Mouse (Mus musculus) kidney, postnatal 25 days (tissue): Measurements from ENCODE around the gene Ninj1.

Source experiments
- DNase-seq, 2 experiments: peaks; one replicate each; pipeline ENCODE4 v3.0.0; 2021; ENCODE audit warnings: mixed read lengths in 2 of 2

Gene Ninj1

DNA sequence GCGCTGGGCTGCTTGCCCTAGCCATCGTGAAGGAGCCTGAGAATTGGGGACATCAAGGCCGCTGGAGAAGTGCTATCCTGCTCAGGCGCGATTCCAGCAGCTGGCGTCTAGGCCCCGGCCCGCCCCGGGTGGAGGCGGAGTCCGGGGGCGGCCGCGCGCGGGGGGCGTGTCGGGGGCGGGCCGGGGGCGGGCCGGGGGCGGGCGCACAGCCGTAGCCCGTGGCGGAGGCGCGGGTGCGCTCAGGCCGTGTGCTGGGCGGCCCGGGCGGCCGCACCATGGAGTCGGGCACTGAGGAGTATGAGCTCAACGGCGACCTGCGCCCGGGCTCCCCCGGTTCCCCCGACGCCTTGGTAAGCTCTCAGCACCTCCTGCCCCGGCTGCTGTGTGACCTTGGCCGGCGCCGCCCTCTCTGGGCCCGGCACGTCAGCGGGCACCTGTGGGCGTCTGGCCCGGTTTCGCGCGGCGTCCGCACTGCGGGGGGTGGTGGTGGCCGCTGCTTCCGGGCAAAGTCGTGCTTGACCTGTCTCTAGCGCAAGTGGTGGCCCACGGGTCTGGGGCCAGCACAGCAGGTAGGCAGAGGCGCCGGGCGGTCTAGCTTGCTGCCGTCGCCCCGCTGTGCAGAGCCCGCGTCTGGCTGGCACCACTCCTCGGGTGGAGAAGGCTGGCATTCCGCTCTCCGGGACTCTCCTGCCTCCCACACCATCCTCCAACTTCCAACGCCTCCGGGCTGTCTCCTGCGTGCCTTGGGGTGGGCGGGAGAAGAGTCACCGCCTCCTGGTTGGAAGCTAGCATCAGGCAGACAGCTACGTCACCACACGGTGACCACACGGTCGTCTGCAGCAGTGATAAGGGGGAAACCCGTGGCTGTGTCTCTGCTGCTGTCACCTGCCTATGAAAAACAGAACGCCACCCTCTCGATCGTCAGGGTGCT, at the start of gene Ninj1:
Gene Ninj1, plus strand, starts transcription at position 198 of the 931 bp plus-strand sequence.
- DNase-seq, result peak; percentile 88 to 93

DNA sequence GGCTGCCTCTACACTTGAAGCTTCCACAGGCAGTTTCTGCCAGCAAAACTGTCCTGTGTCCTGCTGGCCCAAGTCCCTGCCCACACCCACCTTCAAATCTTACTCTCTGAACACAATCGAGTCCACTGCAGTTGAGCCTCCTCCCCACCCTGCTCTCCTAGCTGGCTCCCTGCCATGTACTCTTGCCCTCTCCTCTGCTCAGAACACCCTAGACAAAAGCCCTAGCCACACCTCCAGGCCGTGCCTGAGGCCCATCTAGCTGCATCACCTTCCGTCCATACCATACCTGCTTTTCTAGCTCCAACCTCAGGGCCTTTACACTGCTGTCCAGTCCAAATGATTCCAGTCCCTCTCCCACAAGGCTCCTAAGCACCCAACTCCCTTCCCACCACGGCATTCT, 46.7 kb upstream of the Ninj1 start:
- DNase-seq, result peak; percentile 73 to 88

DNA sequence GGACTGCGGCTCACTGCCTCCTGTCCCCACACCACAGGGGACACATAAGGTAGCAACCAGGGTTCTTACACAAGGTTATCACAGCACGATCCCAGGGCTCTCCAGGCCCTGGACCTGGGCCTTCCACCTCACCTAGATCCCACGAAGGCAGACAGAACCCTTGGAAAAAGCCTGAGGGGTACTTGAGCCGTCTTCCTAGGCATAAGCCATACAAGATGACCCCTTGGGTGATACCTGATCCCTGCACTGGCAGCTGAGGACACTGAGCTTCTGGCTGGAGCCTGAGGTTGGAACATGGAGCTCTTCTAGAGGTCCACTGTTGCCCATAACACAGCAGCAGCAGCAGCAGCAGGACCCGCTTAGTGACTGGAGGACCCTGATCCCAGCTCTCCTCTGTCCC, 44.9 kb upstream of the Ninj1 start:
- DNase-seq, result no peak

DNA sequence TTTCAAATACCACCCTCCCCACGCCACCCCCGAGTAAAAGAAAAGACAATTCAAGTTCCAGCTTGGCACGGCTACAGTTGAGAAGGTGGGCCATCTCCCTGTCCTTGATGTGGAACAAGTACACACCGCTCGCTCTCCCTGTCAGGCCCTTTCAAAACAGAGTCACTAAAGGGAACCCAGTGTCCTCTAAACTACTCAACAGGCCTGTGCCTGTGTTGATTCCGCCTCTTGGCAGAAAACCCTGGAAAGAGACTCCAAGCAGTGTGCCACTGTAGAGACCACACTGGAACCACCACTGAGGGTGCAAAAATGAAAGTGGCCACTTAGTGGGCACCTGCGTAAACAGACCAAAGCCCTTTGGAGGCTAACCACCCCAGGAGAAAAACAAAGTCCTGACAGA, 44.0 kb upstream of the Ninj1 start:
- peak in 1 of 2 experiments; percentile 15 for DNase-seq

DNA sequence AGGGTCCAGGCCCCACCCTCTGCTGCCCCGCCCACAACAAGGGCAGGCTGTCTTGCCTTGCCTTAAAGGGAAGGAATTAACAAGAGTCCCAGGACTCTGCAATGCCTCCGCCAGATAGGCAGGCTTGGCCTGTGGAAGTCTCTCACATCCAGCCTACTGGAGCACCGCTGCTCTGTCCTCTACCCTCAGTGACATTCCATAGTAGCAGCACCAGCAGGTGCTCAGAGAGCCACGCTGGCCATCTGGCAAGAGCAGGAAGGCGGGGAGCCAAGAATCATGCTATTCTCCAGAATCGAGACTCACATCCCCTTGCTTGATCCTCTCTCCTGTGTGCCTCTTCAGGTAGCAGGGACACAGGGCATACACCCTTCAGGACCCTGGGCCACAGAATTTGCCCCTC, 42.8 kb upstream of the Ninj1 start:
- no peak for DNase-seq

DNA sequence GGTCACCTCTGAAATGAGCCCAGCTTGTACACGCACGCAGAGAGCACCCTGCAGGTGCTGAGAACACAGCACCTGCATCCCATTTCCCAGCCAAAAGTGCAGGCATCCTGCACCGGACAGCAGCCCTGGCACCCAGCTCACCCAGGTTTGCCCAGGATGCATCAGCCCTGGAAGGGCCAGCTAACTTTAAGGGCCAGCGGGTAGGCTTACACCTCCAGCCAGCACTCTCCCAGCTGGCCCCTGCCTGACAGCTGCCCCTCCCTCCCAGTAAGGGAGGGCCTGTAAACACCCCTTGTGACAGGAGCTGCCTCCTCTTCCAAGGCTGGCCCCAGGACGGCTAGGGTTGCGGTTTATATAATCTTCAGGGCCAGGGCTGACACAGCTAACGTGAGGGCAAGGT, 41.9 kb upstream of the Ninj1 start:
- DNase-seq, result peak in 1 of 2 experiments; percentile 63

DNA sequence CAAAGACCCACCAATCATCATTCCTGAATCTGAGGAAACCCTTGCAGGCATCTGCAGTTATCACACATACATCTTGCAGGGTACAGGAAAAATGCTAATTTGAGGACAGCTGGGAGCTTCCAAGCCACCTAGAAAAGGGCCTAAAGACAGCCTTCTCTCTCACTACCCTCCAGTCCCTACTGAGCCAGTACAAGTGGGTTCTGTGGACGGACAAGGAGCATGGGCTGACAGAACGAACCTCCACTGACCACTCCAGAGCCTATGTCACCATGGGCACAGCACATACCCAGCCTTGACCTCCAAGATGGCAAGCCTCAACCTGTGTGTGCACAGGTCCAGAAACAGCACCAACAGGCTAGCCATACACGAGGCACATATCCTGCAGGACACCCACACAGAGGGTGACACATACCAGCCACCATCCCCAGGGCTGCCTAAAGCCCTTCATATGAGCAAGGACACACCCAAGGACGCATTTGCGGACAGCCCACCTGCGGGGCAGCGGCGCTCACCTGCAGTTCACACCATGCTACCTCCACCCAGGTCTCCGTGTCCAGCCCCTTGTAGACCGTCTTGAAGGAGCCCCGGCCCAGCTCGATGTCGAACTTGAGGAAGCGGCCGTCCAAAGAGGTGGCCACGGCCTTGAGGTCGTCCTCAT, 41.1 kb upstream of the Ninj1 start:
- peak in 1 of 2 experiments; percentile 22 for DNase-seq

DNA sequence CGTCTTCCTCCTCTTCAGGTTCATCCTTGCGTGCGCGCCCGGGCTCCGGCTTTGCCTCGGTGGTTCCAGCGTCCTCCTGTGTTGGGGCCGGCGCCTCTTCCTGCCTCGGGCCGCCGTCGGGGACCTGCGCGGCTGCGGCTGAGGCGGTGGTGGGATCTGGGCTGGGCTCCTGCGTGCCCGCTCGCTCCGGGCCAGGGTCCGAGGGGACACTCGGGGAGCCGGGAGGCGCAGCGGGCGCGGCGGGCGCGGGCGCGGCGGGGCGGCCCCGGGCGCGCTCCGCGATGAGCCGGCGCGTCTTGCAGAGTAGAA, 40.6 kb upstream of the Ninj1 start:
- DNase-seq, result peak in 1 of 2 experiments; percentile 34

DNA sequence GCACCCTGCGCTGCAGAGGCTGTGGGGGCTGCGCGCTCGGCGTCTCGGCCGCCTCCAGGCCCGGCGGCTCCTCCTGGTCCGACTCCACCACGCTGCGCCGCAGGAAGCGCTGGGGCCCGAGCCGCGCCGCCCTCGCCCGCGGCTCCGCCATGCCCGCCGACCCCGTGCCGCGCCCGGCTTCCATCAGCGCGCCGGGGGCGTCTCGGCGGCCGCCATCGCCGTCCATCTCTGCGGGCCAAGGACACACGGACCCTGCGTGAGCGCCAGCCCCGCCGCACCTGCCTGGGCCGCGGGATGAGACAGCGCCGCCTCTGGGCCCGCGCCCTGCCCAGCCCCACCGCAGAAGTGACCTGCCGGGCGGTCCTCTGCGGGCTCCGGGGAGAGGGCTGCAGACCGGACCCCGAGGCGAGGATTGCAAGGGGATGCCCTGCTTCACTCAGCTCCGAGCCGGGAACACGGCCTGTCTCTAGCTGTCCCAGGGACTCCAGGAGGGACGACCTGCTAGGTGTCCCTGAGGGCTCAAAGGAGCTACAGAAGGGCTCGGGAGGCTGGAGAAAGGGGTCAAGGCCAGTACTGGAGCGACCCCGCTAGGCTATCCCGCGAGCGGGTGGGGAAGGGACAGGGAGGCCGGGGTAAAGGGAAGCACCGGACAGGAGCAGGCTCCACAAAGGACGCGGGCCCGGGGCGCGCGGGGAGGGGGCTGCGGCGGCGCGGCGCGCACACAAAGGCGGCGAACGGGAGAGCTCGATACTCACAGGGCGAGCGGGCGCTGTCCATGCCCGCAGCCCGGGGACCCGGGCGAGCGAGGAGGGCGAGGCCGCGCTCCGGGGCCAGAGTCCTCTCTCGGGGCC, 40.1 kb upstream of the Ninj1 start:
- DNase-seq, result peak in 1 of 2 experiments; percentile 12

DNA sequence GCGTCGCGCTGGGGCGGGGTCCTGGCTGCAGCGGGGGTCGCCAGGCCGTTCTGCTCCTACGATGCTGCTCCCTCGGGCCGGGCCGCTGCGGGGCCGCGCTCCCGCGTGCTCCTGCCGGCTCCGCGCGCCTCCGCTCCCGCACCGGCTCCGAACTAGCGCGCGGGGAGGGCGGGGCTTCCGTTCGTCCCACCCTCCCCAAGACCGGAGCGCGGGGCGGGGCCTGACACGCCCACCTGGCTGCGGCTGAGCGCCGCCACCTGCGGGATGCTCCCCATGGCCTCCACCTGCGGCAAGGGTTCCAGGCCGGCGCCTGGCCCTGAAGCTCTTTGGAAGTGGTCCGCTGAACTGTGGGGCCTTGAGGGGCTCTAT, 39.4 kb upstream of the Ninj1 start, which contains the start of gene Wnk2:
Gene Wnk2, minus strand, starts transcription at position 157 of the 369 bp plus-strand sequence.
- peak; percentile 71 to 84 for DNase-seq

DNA sequence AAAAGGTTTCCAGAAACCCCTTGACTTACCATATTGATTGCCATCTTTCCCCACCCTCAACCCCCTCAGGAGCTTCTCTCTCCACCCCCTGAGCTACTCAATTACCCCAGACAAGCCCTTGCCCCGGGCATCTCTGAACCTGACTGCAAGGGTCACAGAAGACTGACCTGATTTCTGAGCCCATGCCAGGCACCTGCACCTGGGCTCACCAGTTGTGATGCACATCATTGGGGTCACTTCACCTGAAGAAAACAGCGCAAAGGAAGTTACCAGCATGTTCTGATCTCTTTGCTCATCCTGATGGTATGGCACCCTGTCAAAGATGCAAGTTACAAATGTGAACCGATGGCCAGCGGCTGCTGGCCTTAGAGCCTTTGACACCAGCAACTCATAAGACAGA, 38.6 kb upstream of the Ninj1 start:
- no peak for DNase-seq

DNA sequence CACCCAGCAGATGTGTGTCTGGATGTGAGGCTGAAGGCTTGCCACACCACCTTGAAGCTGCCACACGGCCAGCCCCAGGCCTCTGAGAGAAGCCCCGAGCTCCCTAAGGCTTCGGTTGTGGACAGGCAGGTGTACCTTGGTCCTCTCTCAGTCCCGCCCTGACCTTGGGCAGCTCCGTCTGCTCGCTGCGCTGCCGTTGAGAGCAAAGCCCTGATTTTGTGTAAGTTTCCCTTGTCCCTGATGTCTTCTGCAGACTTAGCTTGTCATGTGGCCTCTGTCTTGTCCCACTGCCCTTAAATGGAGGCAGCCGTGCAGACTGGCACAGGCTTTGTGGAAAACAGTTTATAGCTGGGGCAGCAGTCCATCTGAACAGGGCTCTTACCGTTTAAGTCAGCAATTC, 33.3 kb upstream of the Ninj1 start:
- peak; percentile 22 to 57 for DNase-seq

DNA sequence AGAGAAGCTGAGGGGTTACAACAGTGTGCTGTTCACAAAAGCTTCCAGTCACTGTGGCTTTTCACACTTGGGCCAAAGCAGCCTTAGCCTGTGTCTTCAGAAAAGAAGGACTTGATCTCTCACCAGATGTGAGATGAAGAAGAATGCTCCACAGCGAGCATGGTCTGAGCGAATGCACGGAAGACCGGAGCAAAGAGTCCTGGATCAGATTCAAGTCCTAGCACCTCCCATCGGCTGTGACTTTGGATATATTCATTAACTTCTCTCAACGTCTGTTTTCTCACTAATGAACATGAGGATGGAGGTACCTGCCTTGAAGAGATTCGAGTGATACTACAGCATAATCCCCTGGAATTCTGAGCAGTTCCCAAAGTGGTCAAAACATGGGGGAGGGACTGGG, 32.7 kb upstream of the Ninj1 start:
- peak; percentile 43 to 56 for DNase-seq

DNA sequence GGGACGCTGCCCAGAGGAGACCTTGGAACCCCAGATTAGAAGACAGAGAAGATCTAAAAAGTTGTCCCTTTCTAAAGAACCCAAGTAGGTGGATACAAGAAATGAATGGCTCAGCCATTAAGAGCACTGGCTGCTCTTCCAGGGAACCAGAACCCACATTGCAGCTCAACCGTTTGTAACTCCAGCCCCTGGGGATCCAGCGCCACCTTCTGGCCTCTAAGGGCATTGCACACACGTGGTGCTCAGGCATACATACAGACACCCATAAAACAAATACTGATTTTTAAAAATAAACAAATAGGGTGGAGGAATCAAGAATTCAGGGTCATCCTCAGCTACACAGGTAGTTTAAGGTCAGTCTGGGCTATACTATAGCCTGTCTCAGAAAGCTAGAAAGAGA, 30.6 kb upstream of the Ninj1 start:
- DNase-seq, result no peak

DNA sequence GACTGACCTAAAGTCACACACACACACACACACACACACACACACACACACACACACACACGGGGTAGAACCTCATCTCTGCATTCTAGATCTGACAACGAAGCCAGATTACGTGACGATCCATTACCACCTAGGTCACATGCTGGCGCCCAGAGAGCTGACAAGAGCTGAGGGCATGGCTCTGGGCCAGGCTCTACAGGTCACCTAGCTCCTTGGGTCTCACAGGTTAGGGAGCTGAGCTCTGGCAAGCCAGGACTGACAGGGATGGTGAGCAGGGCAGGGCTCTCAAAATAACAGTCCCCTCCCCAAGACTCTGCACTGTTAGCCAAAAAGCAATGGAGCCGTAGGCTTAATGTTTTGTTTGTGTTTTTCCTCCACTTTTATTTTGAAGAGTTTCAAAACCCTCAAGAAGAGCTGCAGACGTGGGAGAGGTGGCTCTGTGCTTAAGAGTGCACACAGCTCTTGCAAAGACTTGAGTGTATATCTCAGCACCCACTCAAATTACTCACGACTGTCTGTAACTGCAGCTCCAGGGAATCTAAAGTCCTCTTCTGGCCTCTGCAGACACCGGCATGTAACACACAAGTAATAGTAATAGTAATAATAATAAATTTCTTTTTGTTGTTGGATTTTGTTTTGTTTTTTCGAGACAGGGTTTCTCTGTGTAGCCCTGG, 29.1 kb upstream of the Ninj1 start:
- DNase-seq, result peak; percentile 67 to 82

DNA sequence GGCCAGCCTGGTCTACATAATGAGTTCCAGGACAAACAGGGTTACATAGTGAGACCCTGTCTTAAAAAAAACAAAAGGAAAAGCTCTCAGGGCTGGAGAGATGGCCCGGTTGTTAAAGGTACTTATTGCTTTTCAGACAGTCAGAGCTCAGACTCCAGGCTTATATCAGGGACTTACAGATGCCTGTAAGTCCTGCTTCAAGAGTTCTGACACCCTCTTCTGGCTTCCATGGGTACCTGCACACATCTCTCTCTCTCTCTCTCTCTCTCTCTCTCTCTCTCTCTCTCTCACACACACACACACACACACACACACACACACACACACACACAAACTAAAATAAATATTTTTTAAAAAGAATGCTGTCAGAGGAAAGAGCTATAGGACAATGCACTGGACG, 26.0 kb upstream of the Ninj1 start:
- no peak for DNase-seq

DNA sequence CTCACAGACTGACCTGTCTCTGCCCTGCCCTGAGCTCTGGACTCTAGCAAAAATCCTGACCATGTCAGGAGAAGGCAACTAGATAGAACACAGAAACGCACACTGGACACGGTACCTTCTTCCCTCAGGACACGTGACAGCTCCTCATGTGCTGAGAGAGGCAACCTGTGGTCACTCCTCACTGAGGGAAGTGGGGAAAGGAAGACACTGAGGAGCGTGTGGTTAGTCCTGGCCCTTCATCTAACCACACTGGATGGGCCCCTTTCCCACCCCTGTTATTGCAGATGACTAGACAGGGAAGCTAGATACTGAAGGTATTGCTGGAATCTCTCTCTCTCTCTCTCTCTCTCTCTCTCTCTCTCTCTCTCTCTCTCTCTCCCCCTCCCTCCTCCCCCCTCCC, 24.6 kb upstream of the Ninj1 start:
- DNase-seq, result peak in 1 of 2 experiments; percentile 49

DNA sequence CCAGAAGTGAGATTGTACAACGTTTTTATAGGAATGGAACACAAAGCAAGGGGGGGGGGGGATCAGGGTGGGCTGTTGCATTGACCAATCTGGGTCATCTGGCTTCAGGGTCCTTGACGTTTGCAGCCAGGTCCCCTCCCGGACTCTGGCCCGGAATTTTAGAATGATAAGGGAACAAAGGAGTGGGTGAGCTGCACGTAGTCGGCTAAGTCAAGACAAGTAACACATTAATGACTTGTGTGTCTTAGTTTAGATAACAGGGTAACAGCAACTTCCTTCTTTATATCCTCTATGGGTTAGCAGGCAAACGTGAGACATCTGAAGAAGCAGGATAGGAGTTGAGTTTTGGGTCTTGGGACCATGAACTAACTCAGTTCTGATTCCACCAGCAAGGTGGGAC, 23.6 kb upstream of the Ninj1 start:
- no peak for DNase-seq

DNA sequence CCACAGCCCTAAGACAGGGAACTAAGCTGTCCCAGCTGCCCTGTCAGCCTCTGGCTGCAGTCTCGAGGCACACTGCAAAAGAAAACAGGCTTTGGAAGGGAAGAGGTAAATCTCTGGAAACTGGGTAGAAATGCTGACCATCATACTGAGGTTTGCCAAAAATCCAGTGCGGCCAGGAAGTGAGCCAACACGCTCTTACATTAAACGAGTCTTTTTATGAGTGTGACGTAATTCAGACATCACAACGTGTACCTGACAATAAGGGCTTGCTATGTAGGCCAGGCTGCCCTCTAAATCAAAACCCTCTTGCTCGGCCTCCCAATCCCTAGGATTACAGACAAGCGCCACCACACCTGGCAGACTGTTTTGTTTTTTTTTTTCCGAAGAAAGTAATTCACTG, 20.2 kb upstream of the Ninj1 start:
- DNase-seq, result no peak

DNA sequence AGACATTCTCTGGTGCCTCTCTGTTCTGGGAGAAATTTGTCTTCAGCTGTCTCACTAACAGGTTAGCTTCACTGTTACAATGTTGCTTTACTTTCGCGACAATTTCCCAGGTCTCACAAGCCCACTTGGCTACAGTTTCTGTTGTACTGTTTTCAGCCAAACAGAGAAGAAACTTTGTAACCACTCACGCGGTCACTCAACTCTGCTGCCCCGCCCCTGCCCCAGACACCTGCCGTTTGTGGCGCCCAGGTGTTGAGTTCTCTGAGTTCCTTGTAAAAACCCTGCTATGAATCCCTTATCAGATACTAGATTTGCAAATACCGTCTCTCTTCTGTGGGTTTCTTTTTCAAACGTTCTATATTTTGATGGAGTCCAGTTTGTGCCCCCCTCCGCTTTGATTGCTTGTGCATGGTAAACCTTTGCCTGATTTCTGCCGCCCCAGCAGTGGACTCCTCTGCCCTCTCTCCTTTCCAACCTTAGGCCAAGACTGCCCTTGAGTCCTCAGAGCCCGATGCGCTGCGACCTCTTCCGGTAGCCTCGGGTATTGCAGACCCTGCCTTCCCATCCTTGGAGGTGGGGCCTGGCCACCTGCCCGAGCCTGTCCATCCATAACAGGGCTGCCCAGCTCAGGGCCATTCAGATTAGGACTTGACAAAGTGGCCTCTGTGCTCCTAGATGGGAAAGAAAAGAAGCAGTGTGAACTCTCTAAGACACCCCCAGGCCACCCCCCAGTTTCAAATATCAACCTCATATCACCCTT, 17.7 kb upstream of the Ninj1 start:
- DNase-seq, result peak; percentile 95 to 98

DNA sequence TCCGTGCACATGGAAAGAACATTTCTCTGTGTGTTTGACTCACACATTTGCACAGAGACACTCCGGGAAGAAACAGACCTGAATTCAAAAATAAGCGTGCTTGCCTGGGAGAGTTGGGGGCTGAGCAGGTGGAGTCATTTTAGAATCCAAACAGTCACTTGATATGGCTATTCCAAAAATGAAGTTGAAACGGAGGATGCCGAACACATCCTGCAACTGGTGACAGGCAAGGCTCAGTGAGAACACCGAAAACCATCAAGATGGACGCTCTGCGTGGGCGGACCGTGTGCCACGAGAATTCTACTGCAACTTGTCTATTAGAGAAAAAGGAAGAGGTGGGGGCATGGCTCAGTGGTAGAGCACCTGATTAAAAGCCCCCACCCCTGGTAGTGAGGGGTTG, 16.7 kb upstream of the Ninj1 start:
- no peak for DNase-seq

DNA sequence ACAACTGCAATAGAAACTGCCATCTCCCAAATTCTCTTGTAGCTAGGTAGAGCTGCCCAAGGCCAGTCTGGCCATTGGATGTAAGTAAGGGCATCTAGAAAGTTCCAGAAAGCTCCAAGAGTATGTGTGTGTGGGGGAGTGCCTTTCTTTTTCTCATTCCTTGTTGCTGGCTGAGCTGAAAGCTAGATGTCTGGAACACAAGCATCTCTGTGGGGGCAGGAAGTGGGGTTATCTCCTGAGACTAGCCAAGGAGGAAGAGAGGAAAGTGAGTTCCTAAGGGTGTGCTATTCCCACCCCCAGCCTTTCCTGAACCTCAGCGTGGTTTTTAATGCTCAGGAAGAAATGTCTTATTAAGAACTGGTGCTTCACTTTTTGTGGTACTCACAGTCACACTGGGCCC, 15.6 kb upstream of the Ninj1 start:
- no peak for DNase-seq
